Mouse (Mus musculus): ENCODE measurements around the gene Ptrh2. TPM values are rescaled to one million over a fixed set of nuclear protein-coding genes. Genes with fewer than 3 reads are reported as not detected.

The Ptrh2 gene
- 10 to 100 TPM; 11.7 to 17.4 TPM for total RNA-seq (2021)
- 3.0 and 6.2 TPM in 2 replicates for polyA plus RNA-seq (2012; rRNA removed)
- long read RNA-seq, transcript Ptrh2-202 (2 exons, 3,038 nt): major isoform, 24 of 31 reads
- long read RNA-seq, partial matches to known transcripts: 0 of 31 reads
- long read RNA-seq, other reads (novel, unspliced or antisense): 7 of 31 reads

DNA sequence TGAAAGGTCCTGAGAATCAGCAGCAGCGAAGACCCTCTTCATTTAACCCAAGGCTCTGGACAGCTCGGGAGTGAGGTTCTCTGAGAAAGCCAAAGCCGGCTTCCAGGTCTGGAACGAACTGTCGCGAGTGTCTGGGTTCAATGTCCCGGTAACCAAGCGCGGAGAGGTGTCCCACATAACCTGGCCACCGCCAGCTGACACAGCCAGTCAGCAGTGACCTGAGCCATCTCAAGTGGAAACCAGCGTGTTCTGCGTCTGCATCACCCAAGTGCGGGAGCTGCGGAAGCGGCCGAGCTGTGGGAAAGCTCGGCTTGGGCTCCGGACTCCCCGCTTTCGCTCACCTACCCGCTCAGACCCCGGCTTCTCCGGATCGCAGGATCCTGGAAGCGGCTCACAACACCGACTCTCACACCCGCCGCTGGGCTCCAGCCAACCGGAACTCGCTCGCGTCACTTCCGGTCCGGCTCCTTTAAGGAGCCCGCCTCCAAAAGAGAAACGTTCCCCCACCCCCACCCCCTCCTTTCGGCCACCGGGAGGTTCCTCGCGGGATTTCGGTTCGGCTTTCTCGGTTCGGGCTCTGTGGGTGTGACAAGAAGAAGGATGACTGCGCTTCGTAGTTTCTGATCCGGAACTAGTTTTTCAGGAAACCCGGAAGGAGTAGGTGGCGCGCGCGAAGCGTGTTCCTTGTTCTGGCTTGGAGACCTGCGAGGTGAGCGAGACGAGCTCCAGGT lies at the start of gene Ptrh2, which contains the start of gene Vmp1:
Gene Ptrh2 (plus strand): TSS at position 591 of the 731 bp plus-strand sequence.
Gene Vmp1 (minus strand): TSS at position 442 of the 731 bp plus-strand sequence.
- peak; percentile 95 for DNase-seq

DNA sequence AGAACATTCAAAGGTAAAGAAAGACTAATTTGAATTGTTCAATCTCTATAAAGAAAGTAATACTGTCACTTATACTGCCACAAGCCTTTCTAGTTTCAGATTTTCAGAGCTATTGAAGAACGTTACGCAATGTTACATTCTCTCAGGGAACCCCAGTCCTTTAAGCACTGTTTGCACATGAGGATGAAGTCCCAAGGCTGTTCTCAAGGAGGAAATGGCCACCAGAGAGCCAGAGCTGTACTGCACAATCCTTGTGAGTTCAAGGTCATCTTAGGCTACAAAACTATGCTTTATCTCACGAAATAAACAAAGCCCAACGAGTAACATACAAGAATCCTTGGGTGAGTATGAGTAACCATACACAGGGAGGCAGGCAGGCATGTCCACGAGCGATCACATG lies 49.4 kb upstream of the Ptrh2 start:
- peak; percentile 44 for DNase-seq

DNA sequence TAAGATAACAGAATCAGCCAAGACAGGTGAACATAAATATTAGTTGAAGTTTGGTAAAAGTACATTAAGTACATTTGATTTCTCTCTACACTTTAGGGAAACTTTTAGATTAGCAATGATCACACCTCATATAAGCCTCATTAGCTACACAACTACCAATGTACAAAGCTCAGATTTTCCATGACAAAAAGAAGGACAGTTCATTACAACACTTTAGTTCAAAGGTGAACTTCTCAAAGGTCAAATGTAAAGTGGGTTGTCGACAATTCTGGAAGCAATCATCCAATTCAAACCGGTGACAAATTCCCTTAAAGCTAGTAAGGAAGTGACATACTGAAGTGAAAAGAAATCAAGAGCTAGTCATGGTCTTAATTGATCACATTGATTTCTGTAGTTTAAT lies 46.1 kb upstream of the Ptrh2 start:
- no peak for DNase-seq

DNA sequence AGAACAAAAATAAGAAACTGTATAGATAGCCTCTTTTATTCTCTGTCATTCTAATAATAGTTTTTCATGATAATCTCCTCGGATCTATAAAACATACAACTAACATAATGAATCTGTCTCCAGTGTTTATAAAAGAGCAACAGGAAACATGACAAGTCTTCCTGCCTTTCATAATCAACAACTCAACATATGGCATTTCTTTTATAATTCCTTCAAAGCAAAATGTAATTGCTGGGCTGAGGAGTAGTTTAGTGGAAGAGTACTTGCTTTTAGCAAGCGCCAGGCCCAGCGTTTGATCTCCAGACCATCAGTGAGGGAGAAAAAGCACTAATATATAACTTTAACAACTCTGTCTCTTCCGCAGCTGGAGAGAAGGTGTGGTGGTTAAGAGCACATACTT lies 42.1 kb upstream of the Ptrh2 start:
- no peak for DNase-seq

DNA sequence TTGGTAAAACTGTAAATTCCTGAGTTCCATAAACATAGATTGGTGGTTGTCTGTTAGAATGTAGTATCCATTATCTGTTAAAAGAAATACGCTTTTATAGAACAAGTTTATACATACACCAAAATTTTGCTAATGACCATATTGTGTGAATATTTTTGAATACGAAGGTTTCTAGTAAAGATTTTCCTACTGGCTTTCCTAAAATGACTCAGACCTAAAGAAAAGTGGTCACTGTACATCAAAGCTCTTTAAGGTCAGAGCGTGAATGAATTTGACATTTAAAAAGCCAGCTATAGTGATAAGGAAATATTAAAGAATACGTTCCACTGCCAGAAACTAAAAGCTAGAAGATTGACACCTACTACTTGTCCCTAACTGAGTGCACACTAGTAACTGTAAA lies 39.2 kb upstream of the Ptrh2 start:
- DNase-seq: no peak

DNA sequence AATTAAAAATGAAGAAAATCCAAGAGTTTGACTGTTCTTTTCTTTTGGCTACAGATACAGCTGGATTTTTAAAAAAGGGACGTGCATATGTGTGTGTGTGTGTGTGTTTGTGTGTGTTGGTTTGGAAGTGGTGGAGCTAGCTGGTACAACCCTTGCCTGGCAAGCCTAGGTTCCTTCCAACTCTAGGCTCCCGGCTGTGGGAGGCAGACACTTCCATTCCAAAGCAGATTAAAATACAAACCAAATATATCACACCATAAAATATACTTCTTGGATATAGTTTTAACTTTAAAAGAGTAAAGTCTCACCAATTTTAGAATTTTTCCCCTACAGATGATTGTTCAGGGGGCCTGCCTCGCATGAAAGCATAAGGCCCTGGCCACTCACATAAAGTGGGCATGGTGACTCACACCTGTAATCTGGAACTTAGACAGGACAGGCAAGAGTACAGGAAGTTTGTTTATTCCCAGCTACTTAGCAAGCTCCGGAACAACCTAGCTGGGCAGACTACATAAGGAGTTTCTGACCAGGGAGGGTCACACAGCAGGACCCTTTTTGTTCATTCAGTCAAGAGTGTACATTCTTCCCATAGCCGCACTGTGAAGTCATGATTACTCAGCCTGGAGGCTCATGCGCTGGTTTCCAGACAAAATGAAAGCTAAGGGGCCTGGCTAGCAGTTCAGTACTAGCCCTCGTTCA lies 37.5 kb upstream of the Ptrh2 start:
- DNase-seq: no peak

DNA sequence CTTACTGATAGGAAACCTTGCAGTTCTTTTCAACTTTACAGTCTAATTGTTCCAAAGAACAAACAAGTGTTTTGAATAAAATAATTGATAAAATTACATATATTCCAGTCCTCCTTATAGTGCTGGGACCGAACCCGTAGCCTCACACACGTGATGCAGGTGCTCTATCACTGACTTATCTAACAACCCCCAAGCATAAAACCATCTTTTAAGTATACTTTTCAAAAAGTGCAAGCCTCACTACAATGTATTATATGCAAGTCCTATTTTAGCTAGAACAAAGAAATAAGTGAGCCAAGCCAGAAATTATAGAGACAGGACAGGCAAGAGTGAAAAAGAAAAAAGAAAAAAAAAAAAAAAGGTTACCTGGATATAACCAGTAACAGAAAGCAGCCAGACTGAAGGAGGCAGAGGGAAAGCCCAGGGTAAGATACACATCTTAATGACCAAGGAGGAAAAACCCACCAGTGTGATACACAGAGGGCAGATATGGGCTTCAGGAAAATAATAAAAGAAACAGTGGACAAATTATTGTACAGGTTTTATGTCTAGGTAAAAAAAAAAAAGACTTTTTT lies 36.8 kb upstream of the Ptrh2 start:
- no peak for DNase-seq

DNA sequence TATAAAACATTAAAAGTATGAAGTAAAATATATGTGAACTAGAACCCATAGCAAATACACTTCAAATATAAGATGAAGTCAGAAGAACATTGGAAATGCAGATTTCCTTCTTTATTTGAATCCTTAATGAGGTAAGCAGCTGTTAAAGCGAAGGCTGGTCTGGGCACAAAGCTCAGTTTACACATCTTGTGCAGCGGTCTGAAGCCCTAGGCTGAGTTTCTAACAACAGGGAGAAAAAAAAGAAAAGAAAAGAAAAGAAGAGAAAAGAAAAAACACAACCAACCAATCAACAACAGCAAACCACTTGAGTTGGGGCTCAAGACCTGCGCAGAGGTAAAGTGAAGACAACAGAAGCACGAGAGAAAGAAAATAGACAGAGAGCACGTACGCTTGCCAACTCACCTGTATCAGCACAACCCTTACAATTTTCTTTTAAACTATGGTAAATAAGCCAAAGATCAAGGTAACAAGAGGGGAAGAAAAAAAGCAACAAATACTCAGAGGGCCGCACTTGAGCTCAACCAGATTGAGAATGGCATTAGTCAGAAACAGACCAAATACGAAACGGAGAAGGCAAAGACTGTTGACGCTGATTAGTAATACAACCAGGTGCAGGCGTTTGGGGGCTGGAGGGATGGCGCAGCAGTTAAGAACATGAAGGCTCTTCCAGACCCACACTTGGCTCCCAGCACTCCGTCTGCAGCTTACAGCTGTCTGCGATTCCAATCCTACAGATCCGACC lies 35.9 kb upstream of the Ptrh2 start:
- no peak for DNase-seq

DNA sequence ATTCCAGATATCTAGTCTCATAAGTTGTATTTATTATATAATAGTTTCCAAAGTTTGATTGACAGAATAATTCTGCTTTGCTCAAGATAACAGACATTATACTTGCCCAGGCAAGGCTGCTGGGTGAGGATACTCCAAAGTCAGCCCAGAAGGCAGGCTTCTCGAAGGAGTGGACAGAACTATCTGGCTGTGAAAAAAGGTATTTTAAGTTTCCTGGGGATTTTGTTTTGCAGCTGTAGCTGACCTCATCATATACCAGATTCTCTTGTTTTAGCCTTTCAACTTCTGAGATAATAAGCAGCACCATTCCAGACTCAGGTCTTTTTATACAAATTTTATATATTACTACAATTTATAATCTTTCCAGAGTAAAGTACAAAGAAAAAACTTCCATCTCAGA lies 34.2 kb upstream of the Ptrh2 start:
- DNase-seq: no peak

DNA sequence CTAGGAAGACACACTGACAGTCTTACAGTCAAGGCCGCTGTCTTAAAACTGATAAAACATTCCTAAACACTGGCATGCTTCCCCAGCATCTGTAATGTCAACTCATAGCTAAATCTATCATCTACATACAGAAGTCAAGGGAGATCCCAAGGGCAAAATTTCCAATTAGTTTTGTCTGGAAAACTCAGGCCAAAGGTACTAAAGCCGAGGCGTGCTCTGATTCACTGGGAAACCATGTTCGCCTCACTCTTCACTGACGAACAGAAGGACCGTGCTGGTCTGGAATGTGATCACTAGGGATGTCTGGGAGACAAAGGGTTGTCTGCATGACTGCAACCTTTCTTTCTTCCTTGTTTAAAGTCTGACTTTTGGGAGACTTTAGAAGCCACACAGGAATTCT lies 33.1 kb upstream of the Ptrh2 start:
- peak; percentile 61 for DNase-seq

DNA sequence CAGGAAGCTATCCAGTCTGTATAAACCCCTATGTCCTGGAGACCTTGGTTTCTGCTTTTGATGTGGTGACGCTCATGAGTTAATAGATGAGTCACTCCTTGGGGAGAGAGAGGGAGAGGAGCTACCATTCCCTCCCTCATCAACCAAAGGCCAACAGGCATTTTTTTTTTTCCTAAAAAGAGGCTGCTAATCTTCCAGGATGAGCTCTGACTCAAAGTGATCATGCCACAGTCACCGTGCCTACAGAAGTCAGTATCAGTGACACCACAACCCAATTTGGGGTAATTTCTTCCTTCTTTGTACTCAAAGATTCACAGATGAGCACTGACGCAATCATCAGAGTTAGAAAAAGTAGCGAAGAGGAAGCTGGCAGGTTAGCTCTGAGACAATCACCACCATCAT lies 31.2 kb upstream of the Ptrh2 start:
- peak; percentile 68 for DNase-seq

DNA sequence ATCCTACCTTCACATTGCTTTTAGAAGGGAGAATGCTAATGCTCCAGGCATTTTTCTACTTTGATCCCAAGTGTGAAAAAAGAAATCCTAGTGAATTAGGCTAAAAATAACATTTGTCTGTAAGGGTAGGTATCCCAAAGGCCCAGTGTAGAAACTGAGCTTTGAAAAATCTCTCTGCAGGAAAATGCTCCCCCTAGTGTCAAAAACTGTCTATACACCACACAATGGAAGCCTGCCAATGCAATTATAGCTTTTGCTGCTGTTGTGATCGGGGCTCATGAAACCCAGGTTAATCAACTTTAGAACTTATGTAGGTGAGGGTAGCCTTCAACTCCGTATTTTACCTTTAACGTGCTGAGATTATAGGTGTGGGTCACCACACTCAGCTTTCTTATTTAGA lies 30.3 kb upstream of the Ptrh2 start:
- peak; percentile 73 for DNase-seq

DNA sequence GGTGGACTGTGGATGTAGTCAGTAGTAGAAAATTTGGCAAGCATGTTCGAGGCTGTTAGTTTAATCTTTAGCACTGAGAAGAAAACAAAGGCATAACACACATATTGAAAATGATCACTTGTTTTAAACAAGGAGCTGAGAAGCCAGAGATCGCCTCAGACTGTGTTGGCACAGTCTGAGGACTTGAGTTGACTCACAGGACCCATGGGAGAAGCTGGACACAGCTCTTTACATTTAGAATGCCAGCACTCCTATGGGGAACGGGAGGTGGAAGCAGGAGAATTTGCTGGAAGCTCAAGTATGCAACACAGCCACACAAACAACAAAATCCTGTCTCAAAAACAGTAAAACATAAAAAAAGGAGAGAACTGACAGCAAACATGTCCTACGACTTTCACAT lies 29.7 kb upstream of the Ptrh2 start:
- DNase-seq: no peak

DNA sequence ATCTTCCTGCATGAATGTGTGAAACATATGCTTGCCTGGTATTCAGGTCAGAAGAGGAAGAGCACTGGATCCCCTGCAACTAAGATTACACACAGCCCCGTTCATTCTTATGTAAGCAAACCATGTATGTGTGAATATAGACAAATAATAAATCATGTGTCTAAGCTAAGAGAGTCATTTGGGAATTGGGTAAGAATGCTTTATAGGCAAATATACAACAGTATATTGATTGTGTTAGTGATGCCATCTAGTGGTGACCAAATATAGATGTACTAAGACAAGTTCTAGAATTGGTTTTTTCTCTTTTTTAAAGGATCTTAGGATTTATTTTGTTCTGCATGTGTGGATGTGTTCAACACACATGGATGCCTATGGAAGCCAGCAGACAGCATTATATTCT lies 28.1 kb upstream of the Ptrh2 start:
- no peak for DNase-seq

DNA sequence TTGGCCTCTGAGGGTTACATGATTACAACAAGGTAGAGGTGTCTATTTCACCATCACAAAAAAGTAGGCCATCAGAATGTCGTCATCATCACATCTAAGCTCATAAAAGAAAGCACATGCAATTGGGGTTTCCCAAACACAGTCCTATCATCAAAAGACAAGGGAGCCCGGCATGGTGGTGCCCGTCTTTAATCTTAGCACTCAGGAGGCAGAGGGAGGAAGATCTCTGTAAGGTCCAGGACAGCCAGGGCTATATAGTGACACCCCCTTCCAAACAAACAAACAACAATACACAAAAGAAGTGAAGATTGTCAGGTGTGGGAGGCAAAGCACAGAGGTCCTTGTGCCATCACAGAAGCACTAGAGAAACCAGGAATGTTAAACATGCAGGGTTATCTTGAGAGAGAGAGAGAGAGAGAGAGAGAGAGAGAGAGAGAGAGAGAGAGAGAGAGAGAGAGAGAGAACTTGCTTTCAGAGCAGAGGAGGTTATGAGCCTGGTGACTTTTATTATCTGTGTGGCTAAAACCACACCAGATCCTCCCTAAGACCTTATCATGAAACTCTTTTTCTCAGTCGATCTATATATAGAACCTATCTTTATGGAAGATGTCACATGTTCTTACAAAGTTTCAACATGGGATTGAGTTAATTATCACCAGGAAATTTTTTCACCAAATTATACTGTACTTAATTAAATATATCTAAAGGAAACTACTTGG lies 26.8 kb upstream of the Ptrh2 start:
- DNase-seq: no peak

DNA sequence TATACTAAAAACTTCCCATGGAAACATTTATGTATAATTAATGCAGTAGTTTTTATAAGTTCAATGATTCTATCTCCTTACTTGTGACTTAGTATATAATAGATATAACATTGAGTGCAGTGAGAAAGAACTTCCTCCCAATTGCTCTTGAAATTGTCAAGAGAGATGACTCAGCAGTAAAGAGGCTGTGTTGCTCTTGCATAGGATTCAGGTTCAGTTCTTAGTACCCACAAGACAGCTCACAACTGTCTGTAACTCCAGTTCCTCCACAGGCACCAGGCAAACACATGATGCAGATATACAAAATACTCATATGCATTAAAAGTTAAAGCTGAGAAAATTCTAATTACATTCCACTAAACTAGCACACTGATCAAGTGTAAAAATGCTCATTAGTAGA lies 25.9 kb upstream of the Ptrh2 start:
- DNase-seq: no peak

DNA sequence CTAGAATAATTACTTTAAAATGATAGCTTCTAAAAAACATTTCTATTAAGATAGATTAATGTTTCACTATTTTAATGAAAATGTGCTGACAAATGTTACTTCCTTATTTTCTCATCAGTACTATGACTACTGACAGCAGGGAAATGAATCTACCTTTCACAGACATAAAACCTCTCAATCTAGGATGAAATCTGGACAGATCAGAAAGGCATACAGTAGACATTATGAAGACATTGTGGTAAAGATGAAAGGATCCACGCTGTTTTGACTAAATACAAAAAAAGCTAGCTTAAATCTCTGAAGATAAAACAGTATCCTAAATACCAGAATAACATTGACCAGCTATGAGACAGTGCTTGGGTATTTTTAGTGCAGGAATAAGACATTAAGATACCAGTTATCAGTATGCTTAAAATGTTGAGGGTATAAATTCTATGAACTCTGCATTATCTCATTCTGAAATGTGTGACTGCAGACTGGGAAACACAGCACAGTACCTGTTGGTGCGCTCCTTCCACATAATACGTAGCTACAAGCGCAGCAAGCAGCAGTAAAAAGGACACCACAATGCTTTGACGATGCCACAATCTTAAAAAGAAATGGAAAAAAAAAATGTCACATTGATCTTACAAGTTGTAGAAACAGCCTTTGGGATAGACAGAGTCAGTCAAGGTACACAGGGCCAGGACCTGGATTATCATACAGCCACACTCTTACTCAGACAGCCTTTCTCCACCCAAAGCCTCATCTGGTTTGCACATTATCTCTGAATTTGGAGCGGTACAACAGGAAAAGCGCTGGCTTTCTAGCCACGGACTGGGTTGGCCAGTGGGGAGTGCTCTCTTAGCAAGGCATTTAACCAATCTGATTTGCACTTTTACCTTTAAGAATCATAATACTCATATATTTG lies 20.5 kb upstream of the Ptrh2 start:
- no peak for DNase-seq

DNA sequence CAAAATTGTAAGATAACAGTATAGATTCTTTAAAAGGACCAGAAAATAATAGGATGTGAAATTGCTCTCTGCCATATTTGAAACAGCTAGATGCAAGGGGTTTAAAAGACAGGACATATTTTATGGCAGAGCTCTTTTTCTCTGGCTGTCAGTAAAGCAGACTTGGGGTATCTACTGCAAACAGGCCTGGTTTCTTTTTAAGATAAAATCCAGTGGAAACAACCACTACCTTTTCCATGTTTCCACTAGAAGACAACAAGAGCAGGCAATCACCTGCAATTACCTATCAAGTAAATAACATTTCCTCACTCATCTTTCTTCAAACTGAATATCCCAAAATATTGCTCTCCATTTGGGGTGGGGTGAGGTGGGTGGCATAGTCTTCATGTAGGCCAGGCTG lies 19.8 kb upstream of the Ptrh2 start:
- DNase-seq: no peak

DNA sequence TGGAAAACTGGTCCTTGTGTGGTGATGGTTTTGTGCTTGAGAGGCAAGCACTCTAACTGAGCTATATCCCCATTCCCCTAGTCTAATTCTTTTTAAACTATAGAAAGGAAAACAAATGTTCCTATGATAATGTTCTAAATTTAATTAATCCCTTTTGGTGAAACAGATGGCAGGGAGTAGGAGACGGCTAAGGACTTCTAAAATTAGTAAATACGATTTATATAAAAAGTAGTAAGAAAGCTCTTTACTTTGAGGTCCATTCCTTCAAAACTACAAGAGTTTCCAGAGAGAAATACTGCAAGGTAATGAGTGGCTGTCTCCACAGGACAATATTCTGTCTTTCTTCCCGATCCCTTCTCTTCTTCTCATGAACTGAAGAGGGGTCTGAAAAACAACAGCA lies 19.4 kb upstream of the Ptrh2 start:
- no peak for DNase-seq

DNA sequence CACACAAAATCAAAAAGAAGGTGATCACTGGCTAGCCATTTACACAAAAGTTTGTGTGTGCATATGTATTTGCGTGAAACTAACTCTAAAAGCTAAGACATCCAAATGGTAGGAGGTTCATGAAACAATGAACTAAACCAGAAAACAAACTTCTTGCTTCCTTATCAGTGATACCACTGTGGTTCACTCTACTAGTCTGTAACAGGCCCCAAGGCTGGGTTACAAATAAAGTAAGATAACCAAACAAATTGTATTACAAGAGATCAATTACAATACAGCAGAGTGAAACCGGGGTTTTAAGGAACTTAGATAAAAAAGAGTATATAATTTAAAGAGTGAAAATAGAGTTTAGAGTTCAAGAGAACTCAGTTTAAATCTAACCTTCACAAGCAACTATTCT lies 16.2 kb upstream of the Ptrh2 start:
- DNase-seq: no peak

DNA sequence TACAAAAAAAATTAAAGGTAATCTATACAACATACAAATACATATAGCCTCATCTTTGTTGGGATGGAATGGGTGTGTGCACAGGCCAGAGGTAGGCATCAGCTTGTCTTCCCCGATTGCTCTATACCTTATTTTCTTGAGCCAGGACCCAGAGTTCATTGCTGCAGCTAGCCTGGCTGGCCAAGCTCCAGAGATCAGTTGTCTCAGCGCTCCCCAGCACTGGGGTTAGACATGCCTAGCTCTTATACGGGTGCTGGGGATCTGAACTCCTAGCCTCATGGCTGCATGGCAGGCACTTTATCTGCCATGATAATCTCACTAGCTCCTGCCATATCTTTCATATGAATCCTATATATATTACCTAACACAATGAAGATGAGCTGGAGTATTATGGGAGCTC lies 15.6 kb upstream of the Ptrh2 start:
- DNase-seq: no peak

Measured in adrenal gland, adult 2 months (tissue).